Mouse (Mus musculus) cerebellum, adult 2 months (tissue): Measurements from ENCODE around the gene Tnfsf13.

ENCODE experiments used
- CTCF ChIP-seq: fragments of 200-500 bp; IDR thresholded peaks from 2 replicates; pipeline ENCODE4 v1.5.1; 2011; ENCODE audit warnings: low read depth, mild to moderate bottlenecking, control low read depth, low read length, moderate library complexity, borderline replicate concordance; ENCODE audit not compliant: insufficient read depth
- POLR2A ChIP-seq: fragments of 200-500 bp; IDR thresholded peaks from 2 replicates; pipeline ENCODE4 v1.6.1; 2011; ENCODE audit warnings: low read length, control low read depth, borderline replicate concordance; ENCODE audit not compliant: insufficient read depth

GRCm38 (mm10) chr11:69686377-69686776 is 793 bp upstream of the Tnfsf13 start:
- TF ChIP-seq CTCF (no peak), POLR2A (no peak)
